Mouse (Mus musculus) intestine, postnatal 0 days (tissue): ENCODE measurements around the gene Trpm7. TPM values are rescaled to one million over a fixed set of nuclear protein-coding genes. Genes with fewer than 3 reads are reported as not detected.
"Not testable (repeated sequence)": the region's sequence is repeated elsewhere in the genome, so short reads cannot be mapped to it uniquely, and the experiment has no call there.

Experiments
- ATAC-seq: fragments of 200-750 bp; cut with Nextera tagmentation; 2 replicates; pipeline ENCODE4 v1.8.0; 2017; ENCODE audit warnings: mild to moderate bottlenecking, moderate TSS enrichment, moderate library complexity
- H3K27ac ChIP-seq: fragments of 300-500 bp; sonication (generic); 2 replicates; pipeline ENCODE4 v1.5.1; 2014; ENCODE audit warnings: mild to moderate bottlenecking, low read depth, low read length, moderate library complexity
- H3K27me3 ChIP-seq: fragments of 300-500 bp; sonication (generic); replicated peaks from 2 replicates; pipeline ENCODE4 v1.6.1; 2014; ENCODE audit warnings: low read length, mixed read lengths; ENCODE audit not compliant: control insufficient read depth, insufficient read depth
- H3K36me3 ChIP-seq: fragments of 300-500 bp; sonication (generic); 2 replicates; pipeline ENCODE4 v1.6.1; 2014; ENCODE audit warnings: mild to moderate bottlenecking, moderate library complexity; ENCODE audit not compliant: control insufficient read depth, insufficient read depth
- H3K4me1 ChIP-seq: fragments of 300-500 bp; sonication (generic); replicated peaks from 2 replicates; pipeline ENCODE4 v1.6.1; 2014; ENCODE audit warnings: antibody characterized with exemption, low read length, mixed read lengths; ENCODE audit not compliant: control insufficient read depth, insufficient read depth
- H3K4me2 ChIP-seq: fragments of 300-500 bp; sonication (generic); replicated peaks from 2 replicates; pipeline ENCODE4 v1.6.1; 2014; ENCODE audit warnings: low read depth, mild to moderate bottlenecking, moderate library complexity
- H3K4me3 ChIP-seq: fragments of 300-500 bp; sonication (generic); 2 replicates; pipeline ENCODE4 v1.5.1; 2014; ENCODE audit warnings: low read depth, low read length
- H3K9ac ChIP-seq: fragments of 300-500 bp; sonication (generic); 2 replicates; pipeline ENCODE4 v1.6.1; 2014; ENCODE audit warnings: mild to moderate bottlenecking, low read depth, low read length
- H3K9me3 ChIP-seq: fragments of 300-500 bp; sonication (generic); 2 replicates; pipeline ENCODE4 v1.6.1; 2016; ENCODE audit warnings: mixed run types; ENCODE audit not compliant: control insufficient read depth
- CTCF ChIP-seq: sonication (generic); IDR thresholded peaks from 2 replicates; pipeline ENCODE4 v1.5.1; 2016; ENCODE audit warnings: low read depth, mild to moderate bottlenecking, control low read depth, antibody characterized with exemption, moderate library complexity
- WGBS: fragments of 180-500 bp; shearing (Covaris S2); extraction: QIAGEN DNeasy Blood & Tissue Kit; methylation state at CpG from one replicate; pipeline ENCODE4 v1.1.7; 2014; 5-methylcytosine and 5-hydroxymethylcytosine counted together
- polyA plus RNA-seq: library from polyadenylated mRNA; unstranded; fragments of >200 nt; fragmentation: Nextera tagmentation; extraction: Ambion mirVana; gene quantifications from 2 replicates; pipeline ENCODE4 v1.2.1, GENCODE M21; 2015

Trpm7 gene
- polyA plus RNA-seq, 1 experiment from 2014 or later, result 35.3 TPM

DNA sequence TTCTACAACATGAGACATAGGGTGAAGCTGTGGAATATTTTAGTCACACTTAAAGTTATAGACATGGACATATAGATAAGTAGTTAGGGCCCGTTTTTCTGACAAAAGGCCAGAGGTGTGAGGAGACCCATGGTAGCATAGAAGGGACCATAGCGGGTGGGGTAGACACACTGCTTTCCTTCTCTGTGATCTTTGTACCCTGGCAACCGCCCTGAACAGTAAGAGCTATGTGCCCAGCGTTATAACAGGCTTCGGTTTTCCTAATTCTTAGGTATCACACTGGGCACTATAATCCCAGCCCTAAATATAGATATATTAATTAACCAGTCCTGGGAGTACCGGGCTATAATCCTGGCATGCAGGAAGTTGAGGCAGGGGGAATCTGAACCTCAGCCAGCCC is 20.9 kb upstream of the Trpm7 start:
- WGBS, result 56% methylated on average over 6 of the region's 6 CpGs
- no peaks in the 10 kb centered on the region for H3K27me3 ChIP-seq
- no peaks in the 10 kb centered on the region for H3K4me1 ChIP-seq
- H3K9ac ChIP-seq, result no peak overlapping the region
- H3K9me3 ChIP-seq, result no peaks in the 10 kb centered on the region
- peak; percentile 33; the same call in 1 of the 2 replicates for ATAC-seq
- peaks cover 36% of the 10 kb centered on the region for H3K36me3 ChIP-seq
- H3K4me2 ChIP-seq, result no peak overlapping the region
- H3K4me3 ChIP-seq, result no peak overlapping the region
- TF ChIP-seq CTCF, result no peak
- no peak overlapping the region for H3K27ac ChIP-seq

DNA sequence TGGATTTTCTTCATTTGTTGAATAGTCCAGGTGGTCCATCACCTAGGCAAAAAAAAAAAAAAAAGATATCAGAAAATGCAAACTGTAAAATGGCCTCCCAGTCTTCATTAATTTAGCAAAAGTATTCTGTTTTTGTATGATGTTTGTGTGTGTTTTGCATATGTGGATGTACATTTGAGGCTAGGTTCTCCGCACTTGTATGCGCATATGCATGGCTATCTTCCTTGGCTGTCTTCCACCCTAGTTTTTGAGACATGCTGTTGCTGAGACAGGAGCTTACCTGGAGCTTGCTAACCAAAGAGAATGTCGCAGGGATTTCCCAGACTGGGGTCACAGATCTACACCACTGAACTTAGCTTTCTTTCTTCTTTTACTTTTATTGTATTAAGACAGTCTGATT is 18.2 kb upstream of the Trpm7 start:
- ATAC-seq, result no peak
- H3K4me1 ChIP-seq, result no peaks in the 10 kb centered on the region
- no peak overlapping the region for H3K4me3 ChIP-seq
- H3K4me2 ChIP-seq, result no peak overlapping the region
- H3K9ac ChIP-seq, result no peak overlapping the region
- TF ChIP-seq CTCF, result no peak
- peaks cover 12% of the 10 kb centered on the region for H3K36me3 ChIP-seq
- no peaks in the 10 kb centered on the region for H3K27me3 ChIP-seq
- H3K27ac ChIP-seq, result no peak overlapping the region
- 96% methylated on average over 3 of the region's 3 CpGs for WGBS
- no peaks in the 10 kb centered on the region for H3K9me3 ChIP-seq

DNA sequence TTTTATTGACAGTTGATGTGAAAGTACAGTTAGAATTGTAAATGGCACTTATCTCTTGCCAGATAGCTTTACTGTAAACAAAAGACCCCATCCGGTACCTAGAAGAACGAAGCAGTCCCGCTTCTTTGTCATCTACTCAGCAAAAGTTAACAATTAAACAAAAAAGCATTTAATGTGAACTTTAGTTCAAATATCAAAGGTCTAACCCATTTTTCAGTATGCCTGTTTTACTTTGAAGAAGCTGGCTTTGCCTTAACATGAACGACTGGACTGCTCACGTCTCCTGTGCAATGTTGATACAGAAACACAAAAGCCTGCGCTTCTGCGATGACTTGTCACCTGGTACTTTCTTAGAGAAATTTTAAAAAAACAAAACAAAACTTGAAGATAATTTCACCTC is 16.3 kb upstream of the Trpm7 start:
- Histone ChIP-seq H3K4me3 (no peak overlapping the region), H3K9me3 (no peaks in the 10 kb centered on the region), H3K4me1 (no peaks in the 10 kb centered on the region), H3K27ac (no peak overlapping the region), H3K9ac (no peak overlapping the region), H3K36me3 (peaks cover 8% of the 10 kb centered on the region), H3K4me2 (no peak overlapping the region), H3K27me3 (no peaks in the 10 kb centered on the region)
- TF ChIP-seq CTCF, result no peak
- 49% methylated on average over 7 of the region's 7 CpGs for WGBS
- ATAC-seq, result no peak

DNA sequence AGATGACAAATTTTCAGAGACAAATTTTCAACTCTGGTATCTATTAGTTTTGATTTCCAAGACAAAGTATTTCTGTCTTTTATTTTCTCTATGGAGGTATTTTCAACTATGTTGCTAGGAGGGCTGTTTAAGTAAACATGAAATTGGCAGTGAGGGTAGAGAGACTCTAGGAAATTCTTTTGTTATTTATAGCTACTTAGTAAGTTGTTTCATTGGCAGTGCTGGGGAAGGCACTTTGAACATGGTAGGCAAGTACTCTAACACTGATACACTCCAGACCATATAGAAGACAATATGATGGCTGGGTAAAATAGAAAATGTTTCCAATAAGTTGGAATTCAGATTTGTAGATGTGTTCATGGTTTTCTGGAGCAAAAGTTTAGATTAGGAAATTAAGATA is 15.7 kb upstream of the Trpm7 start:
- Histone ChIP-seq H3K9me3 (no peaks in the 10 kb centered on the region), H3K4me1 (no peaks in the 10 kb centered on the region), H3K4me2 (no peak overlapping the region), H3K9ac (no peak overlapping the region), H3K36me3 (peaks cover 8% of the 10 kb centered on the region), H3K27ac (no peak overlapping the region), H3K27me3 (no peaks in the 10 kb centered on the region), H3K4me3 (no peak overlapping the region)
- TF ChIP-seq CTCF, result no peak
- ATAC-seq, result no peak

DNA sequence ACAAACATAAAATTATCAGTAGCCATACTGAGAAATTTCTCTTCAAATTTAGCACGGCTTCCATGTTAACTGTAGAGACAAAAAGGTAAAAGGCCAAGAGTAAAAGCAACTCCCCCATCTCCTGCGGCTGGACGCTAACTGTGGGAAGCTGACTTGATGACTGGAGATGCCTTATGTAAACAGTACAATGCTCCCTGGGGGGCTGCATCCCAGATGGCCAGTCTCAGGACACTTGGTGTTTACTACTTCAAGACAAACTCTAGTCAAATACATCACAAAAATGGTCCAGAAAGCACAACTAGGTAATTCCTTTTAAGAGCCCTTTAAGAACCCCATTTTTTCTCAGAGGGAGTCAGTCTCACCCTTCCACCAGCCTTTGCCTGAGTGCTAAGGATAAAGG is 11.1 kb upstream of the Trpm7 start:
- no peaks in the 10 kb centered on the region for H3K36me3 ChIP-seq
- H3K9me3 ChIP-seq, result no peaks in the 10 kb centered on the region
- H3K27ac ChIP-seq, result no peak overlapping the region
- H3K4me1 ChIP-seq, result no peaks in the 10 kb centered on the region
- H3K4me3 ChIP-seq, result no peak overlapping the region
- no peak overlapping the region for H3K4me2 ChIP-seq
- H3K27me3 ChIP-seq, result no peaks in the 10 kb centered on the region
- no peak overlapping the region for H3K9ac ChIP-seq
- ATAC-seq, result no peak
- no peak for TF ChIP-seq CTCF
- WGBS, result 57% methylated on average over 3 of the region's 3 CpGs

DNA sequence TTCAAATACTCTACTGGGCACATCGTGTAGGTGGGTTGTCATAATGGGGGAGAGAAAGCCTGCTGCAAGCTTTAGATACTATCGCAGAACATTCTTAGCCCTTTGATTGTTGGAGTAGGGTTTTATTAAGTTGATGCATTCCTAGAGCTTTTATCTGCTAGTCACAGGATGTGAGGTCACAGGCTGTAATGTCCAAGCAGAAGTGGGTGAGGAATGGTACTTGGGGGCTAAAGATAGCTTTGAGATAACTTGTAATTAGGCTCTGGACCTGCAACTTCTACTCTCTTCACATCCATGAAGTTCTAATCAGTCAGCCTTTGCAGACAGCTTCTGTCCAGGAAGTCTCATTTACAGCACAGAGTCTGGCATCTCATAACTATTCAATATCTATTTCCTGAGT is 9.8 kb upstream of the Trpm7 start:
- H3K9ac ChIP-seq, result no peak overlapping the region
- H3K4me2 ChIP-seq, result no peak overlapping the region
- no peaks in the 10 kb centered on the region for H3K36me3 ChIP-seq
- no peaks in the 10 kb centered on the region for H3K4me1 ChIP-seq
- no peak overlapping the region for H3K4me3 ChIP-seq
- H3K27me3 ChIP-seq, result no peaks in the 10 kb centered on the region
- ATAC-seq, result no peak
- H3K27ac ChIP-seq, result no peak overlapping the region
- H3K9me3 ChIP-seq, result no peaks in the 10 kb centered on the region
- no peak for TF ChIP-seq CTCF
- WGBS, result 68% methylated on average over 2 of the region's 2 CpGs

DNA sequence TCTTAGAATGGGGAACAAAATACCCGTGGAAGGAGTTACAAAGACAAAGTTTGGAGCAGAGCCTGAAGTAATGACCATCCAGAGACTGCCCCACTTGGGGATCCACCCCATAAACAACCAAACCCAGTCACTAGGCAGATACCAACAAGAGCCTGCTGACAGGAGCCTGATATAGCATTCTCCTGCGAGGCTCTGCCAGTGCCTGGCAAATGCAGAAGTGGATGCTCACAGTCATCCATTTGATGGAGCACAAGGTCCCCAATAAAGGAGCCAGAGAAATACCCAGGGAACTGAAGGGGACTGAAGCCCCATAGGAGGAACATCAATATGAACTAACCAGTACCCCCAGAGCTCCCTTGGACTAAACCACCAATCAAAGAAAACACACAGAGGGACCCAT is 6.7 kb upstream of the Trpm7 start:
- not testable (repeated sequence) for ATAC-seq, H3K4me3 ChIP-seq, H3K9me3 ChIP-seq, H3K27me3 ChIP-seq, H3K4me1 ChIP-seq, H3K4me2 ChIP-seq, H3K9ac ChIP-seq, H3K36me3 ChIP-seq, H3K27ac ChIP-seq
- 61% methylated on average over 2 of the region's 2 CpGs for WGBS
